Mouse (Mus musculus): Measurements from ENCODE around the gene Gnaq. TPM values are rescaled to one million over a fixed set of nuclear protein-coding genes. Genes with fewer than 3 reads are reported as not detected.

The Gnaq gene
- polyA plus RNA-seq, 1 experiment from 2014 or later, result 8.6 TPM

DNA sequence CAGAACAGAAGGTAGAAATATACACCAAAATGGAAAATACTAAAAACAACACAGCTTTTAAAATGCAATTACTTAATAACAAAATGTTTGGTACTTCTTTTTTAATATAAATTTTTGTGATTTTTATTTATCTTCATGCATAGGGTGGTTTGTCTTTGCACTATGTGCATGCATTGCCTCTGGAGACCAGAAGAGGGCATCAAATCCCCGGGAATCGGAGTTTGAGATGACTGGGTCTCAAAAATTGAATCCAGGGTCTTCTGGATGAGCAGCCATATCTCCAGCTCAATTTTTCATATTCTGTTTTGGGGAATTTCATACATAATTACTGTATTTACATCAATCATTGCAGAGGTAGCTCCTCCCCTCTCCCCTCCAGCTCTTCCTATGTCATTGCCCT, 210.1 kb downstream of the Gnaq start:
- H3K36me3 ChIP-seq (ENCODE audit: control insufficient read depth, insufficient read depth, low read length), result no peaks in the 10 kb centered on the region
- ATAC-seq (replicated peaks; ENCODE audit: low FRiP score), result no peak
- H3K9me3 ChIP-seq (ENCODE audit: control insufficient read depth, low read length), result no peaks in the 10 kb centered on the region
- DNase-seq (ENCODE audit: low spot score), result no peak
- H3K9ac ChIP-seq (ENCODE audit: low read depth, low read length), result no peak overlapping the region
- H3K4me2 ChIP-seq, result no peak overlapping the region
- no peak overlapping the region for H3K27ac ChIP-seq (ENCODE audit: low read depth, low read length)
- 61% methylated on average over 2 of the region's 2 CpGs for WGBS
- H3K4me3 ChIP-seq (ENCODE audit: low read depth, low read length), result no peak overlapping the region
- no peaks in the 10 kb centered on the region for H3K27me3 ChIP-seq (replicated peaks; ENCODE audit: control insufficient read depth, insufficient read depth, low read length)
- H3K4me1 ChIP-seq (replicated peaks; ENCODE audit: control insufficient read depth, insufficient read depth, low read length), result no peaks in the 10 kb centered on the region; the same call in 1 of the 2 replicates

DNA sequence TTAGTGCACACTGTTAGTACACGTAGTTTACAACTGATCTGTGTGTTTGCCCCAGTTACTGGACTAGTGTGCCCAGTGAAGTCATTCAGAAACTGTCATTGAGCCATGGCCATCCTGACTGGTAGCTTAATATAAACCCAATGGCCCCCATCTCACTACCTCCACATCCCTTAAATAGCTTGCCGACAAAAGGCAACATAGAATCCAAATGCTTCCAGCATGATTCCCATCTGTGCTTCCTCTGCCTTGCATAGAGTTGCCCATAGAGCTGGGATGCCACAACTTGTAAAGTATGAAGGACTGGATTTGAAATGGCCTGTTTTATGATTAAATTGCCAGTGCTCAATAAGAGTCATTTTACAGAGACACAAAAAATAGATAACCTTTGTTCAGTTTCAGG, 212.9 kb downstream of the Gnaq start:
- Histone ChIP-seq H3K4me3 (ENCODE audit: low read depth, low read length) (no peak overlapping the region), H3K9me3 (ENCODE audit: control insufficient read depth, low read length) (no peaks in the 10 kb centered on the region), H3K27me3 (replicated peaks; ENCODE audit: control insufficient read depth, insufficient read depth, low read length) (no peaks in the 10 kb centered on the region), H3K36me3 (ENCODE audit: control insufficient read depth, insufficient read depth, low read length) (no peaks in the 10 kb centered on the region), H3K4me2 (no peak overlapping the region), H3K4me1 (replicated peaks; ENCODE audit: control insufficient read depth, insufficient read depth, low read length) (no peaks in the 10 kb centered on the region), H3K9ac (ENCODE audit: low read depth, low read length) (no peak overlapping the region), H3K27ac (ENCODE audit: low read depth, low read length) (no peak overlapping the region)
- DNase-seq (ENCODE audit: low spot score), result no peak
- ATAC-seq (replicated peaks; ENCODE audit: low FRiP score), result no peak
- 90% methylated on average over 2 of the region's 2 CpGs for whole genome bisulfite sequencing

DNA sequence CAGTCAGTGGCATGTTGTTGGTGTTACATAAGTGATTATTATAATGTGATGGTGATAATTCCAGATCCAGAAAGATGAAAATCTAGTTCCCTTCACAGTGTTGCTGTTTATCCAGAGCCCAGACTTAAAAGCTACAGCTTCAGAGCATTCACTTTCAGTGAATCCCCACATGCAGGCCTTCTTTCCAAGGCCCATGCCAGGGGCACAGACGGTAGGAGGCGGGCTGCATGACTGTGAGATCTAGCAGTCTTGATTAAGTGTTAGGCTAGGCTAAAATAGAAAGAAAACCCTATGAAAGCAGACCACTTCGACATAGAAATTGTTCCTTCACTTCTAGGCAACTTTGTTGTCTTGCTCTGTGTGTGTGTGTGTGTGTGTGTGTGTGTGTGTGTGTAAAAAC, 214.4 kb downstream of the Gnaq start:
- Histone ChIP-seq H3K9me3 (ENCODE audit: control insufficient read depth, low read length) (no peaks in the 10 kb centered on the region), H3K4me2 (no peak overlapping the region), H3K27me3 (replicated peaks; ENCODE audit: control insufficient read depth, insufficient read depth, low read length) (no peaks in the 10 kb centered on the region), H3K9ac (ENCODE audit: low read depth, low read length) (no peak overlapping the region), H3K27ac (ENCODE audit: low read depth, low read length) (no peak overlapping the region), H3K4me1 (replicated peaks; ENCODE audit: control insufficient read depth, insufficient read depth, low read length) (no peaks in the 10 kb centered on the region), H3K4me3 (ENCODE audit: low read depth, low read length) (no peak overlapping the region), H3K36me3 (ENCODE audit: control insufficient read depth, insufficient read depth, low read length) (no peaks in the 10 kb centered on the region)
- 91% methylated on average over 3 of the region's 3 CpGs for whole genome bisulfite sequencing
- DNase-seq (ENCODE audit: low spot score) (no peak), ATAC-seq (replicated peaks; ENCODE audit: low FRiP score) (no peak)

DNA sequence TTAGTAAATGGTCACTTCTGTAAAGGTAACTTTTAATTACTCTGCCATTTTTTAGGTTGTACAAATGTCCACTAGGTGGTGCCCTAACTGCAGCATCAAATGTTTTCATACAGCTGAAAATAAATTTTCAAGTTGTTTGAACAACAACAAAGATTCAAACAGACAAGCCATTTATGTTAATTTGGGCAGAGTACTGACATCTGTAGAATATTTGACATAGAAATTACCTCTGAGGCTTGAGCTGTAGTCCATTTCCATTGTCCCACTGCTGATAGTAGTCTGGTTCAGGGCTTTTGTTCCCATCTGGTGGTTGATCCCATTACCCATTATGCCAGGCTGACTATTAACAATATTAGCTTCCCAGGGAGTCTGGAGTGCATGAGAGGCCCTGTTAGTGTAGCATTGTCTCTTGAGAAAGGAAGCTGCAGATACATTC, 221.1 kb downstream of the Gnaq start:
- Histone ChIP-seq H3K27me3 (replicated peaks; ENCODE audit: control insufficient read depth, insufficient read depth, low read length) (no peaks in the 10 kb centered on the region), H3K27ac (ENCODE audit: low read depth, low read length) (no peak overlapping the region), H3K9ac (ENCODE audit: low read depth, low read length) (no peak overlapping the region), H3K36me3 (ENCODE audit: control insufficient read depth, insufficient read depth, low read length) (no peaks in the 10 kb centered on the region), H3K4me2 (no peak overlapping the region), H3K4me3 (ENCODE audit: low read depth, low read length) (no peak overlapping the region), H3K4me1 (replicated peaks; ENCODE audit: control insufficient read depth, insufficient read depth, low read length) (no peaks in the 10 kb centered on the region), H3K9me3 (ENCODE audit: control insufficient read depth, low read length) (no peaks in the 10 kb centered on the region)
- ATAC-seq (replicated peaks; ENCODE audit: low FRiP score), result no peak
- no peak for DNase-seq (ENCODE audit: low spot score)

DNA sequence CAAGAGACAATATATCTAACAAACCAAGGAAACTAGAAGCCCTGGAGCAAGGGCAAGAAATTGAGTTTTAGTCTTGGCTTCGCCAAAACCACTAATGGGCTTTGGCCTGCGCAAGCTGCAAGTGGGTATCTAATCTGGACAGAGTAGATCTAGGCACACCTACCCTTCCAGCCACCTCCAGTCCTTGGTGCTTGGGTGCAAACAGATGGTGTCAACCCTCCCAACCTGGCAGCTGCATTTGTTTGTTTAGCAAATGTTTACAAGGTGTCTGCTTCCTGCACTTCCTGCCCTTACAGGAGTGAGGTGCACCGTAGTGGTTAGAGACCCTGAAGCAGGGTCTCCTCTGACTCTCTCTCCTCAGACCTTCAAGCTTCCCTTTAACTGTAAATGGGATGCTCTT, 225.5 kb downstream of the Gnaq start:
- Histone ChIP-seq H3K9ac (ENCODE audit: low read depth, low read length) (no peak overlapping the region), H3K4me2 (no peak overlapping the region), H3K36me3 (ENCODE audit: control insufficient read depth, insufficient read depth, low read length) (no peaks in the 10 kb centered on the region), H3K27me3 (replicated peaks; ENCODE audit: control insufficient read depth, insufficient read depth, low read length) (no peaks in the 10 kb centered on the region), H3K9me3 (ENCODE audit: control insufficient read depth, low read length) (no peaks in the 10 kb centered on the region), H3K27ac (ENCODE audit: low read depth, low read length) (no peak overlapping the region), H3K4me1 (replicated peaks; ENCODE audit: control insufficient read depth, insufficient read depth, low read length) (no peaks in the 10 kb centered on the region), H3K4me3 (ENCODE audit: low read depth, low read length) (no peak overlapping the region)
- WGBS, result 74% methylated on average over 3 of the region's 3 CpGs
- DNase-seq (ENCODE audit: low spot score), result no peak
- no peak for ATAC-seq (replicated peaks; ENCODE audit: low FRiP score)

DNA sequence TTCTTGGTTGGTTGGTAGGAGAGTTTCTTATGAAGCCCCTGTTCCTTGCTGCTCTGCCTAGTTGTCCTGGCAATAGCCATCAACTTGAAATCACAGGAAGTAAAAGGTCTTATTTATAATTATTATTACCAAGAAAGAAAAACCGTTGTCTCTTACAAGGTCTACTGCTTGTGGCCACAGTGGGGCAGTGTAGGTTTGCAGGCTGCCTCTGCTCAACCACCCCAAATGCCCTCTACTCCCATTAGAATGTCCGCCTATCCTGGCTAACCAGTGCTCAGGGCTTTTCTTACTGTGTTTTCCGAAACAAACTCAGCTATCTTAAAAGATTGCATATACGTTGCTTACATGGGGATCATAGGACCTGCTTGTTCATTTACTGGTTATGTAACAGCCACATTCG, 226.3 kb downstream of the Gnaq start:
- Histone ChIP-seq H3K9me3 (ENCODE audit: control insufficient read depth, low read length) (no peaks in the 10 kb centered on the region), H3K27ac (ENCODE audit: low read depth, low read length) (no peak overlapping the region), H3K4me2 (no peak overlapping the region), H3K9ac (ENCODE audit: low read depth, low read length) (no peak overlapping the region), H3K36me3 (ENCODE audit: control insufficient read depth, insufficient read depth, low read length) (no peaks in the 10 kb centered on the region), H3K4me1 (replicated peaks; ENCODE audit: control insufficient read depth, insufficient read depth, low read length) (no peaks in the 10 kb centered on the region), H3K4me3 (ENCODE audit: low read depth, low read length) (no peak overlapping the region), H3K27me3 (replicated peaks; ENCODE audit: control insufficient read depth, insufficient read depth, low read length) (no peaks in the 10 kb centered on the region)
- ATAC-seq (replicated peaks; ENCODE audit: low FRiP score), result no peak
- 71% methylated on average over 5 of the region's 5 CpGs for WGBS
- no peak for DNase-seq (ENCODE audit: low spot score)

DNA sequence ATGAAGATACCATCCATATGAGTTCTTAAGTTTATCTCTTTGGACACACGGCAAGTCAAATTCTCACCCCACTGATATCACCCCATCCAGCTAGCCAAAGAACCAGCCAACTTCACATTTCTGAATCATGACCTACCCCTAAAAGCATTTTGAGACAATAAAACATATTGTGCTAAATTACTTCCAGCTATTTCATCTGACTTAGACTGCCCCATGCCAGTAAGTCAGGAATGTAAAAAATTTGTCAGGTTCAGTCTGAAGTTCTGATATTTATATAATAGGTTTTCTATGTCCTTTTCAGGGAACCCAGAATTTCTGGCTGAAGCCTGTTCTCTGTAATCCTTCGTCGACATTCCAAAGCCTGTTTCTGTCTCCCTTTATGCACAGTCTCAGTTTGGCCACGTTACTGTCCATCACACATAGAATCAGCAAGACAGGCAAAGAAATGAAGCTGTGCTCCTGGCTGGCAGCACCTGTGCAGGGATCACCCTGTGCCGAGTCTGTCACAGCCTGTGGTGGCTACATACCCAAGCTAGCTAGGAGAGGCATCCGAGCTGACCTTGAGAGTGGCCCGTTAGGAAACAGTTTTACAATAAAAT, 233.9 kb downstream of the Gnaq start:
- no peak overlapping the region for H3K27ac ChIP-seq (ENCODE audit: low read depth, low read length)
- H3K4me2 ChIP-seq, result no peak overlapping the region
- no peaks in the 10 kb centered on the region for H3K36me3 ChIP-seq (ENCODE audit: control insufficient read depth, insufficient read depth, low read length)
- 0 out of 2 replicates have a peak, but pooled peaks cover 5% of the 10 kb centered on the region for H3K4me1 ChIP-seq (replicated peaks; ENCODE audit: control insufficient read depth, insufficient read depth, low read length)
- no peak overlapping the region for H3K4me3 ChIP-seq (ENCODE audit: low read depth, low read length)
- WGBS, result 74% methylated on average over 7 of the region's 7 CpGs
- no peaks in the 10 kb centered on the region for H3K27me3 ChIP-seq (replicated peaks; ENCODE audit: control insufficient read depth, insufficient read depth, low read length)
- no peak for DNase-seq (ENCODE audit: low spot score)
- no peaks in the 10 kb centered on the region for H3K9me3 ChIP-seq (ENCODE audit: control insufficient read depth, low read length)
- no peak for ATAC-seq (replicated peaks; ENCODE audit: low FRiP score)
- H3K9ac ChIP-seq (ENCODE audit: low read depth, low read length), result no peak overlapping the region

DNA sequence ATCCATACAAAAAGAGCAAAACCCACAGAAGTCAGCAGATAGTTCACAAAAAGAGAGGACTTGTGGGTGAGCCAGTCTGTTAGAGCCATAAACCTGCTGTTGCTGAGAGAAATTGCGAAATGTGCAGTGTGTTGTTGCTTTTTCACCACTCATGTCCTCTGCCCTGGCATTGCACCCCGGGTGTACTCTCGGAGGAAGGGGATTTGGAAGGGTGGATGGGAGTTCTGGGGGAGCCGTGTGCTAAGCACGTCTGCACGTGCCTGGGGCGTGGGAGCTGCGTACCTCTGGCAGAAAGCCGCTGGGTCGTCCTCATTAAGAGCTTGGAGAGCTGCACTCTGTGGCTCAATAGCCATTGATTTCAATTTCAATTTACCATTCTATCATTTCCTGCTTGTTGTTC, 234.6 kb downstream of the Gnaq start:
- DNase-seq (ENCODE audit: low spot score), result no peak
- 83% methylated on average over 10 of the region's 10 CpGs for WGBS
- no peaks in the 10 kb centered on the region for H3K36me3 ChIP-seq (ENCODE audit: control insufficient read depth, insufficient read depth, low read length)
- H3K27me3 ChIP-seq (replicated peaks; ENCODE audit: control insufficient read depth, insufficient read depth, low read length), result no peaks in the 10 kb centered on the region
- no peak overlapping the region for H3K27ac ChIP-seq (ENCODE audit: low read depth, low read length)
- no peak overlapping the region for H3K4me2 ChIP-seq
- H3K9ac ChIP-seq (ENCODE audit: low read depth, low read length), result no peak overlapping the region
- H3K9me3 ChIP-seq (ENCODE audit: control insufficient read depth, low read length), result no peaks in the 10 kb centered on the region
- ATAC-seq (replicated peaks; ENCODE audit: low FRiP score), result no peak
- 0 out of 2 replicates have a peak, but pooled peaks cover 5% of the 10 kb centered on the region for H3K4me1 ChIP-seq (replicated peaks; ENCODE audit: control insufficient read depth, insufficient read depth, low read length)
- no peak overlapping the region for H3K4me3 ChIP-seq (ENCODE audit: low read depth, low read length)

DNA sequence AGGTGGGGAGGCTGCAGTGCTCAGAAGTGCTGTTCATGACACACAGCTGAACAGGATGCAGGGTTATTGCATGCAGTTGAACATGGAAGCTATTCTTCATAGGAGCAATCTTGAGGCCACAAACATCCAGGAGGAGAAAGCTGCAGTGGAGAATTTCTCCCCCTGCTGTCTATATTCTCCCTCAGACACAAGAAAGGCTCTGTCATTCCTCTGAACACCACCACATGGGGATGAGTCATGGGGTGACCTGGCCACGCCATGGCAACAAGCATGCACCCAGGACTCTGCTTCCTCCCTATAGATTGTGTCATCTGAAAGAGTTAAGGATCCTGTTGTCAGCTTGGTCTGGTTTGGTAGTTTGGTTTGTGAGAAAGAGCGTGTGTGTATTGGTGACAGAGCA, 239.0 kb downstream of the Gnaq start:
- Histone ChIP-seq H3K9ac (ENCODE audit: low read depth, low read length) (no peak overlapping the region), H3K36me3 (ENCODE audit: control insufficient read depth, insufficient read depth, low read length) (no peaks in the 10 kb centered on the region), H3K27ac (ENCODE audit: low read depth, low read length) (no peak overlapping the region), H3K4me3 (ENCODE audit: low read depth, low read length) (no peak overlapping the region), H3K4me1 (replicated peaks; ENCODE audit: control insufficient read depth, insufficient read depth, low read length) (0 out of 2 replicates have a peak, but pooled peaks cover 4% of the 10 kb centered on the region), H3K9me3 (ENCODE audit: control insufficient read depth, low read length) (no peaks in the 10 kb centered on the region), H3K4me2 (no peak overlapping the region), H3K27me3 (replicated peaks; ENCODE audit: control insufficient read depth, insufficient read depth, low read length) (no peaks in the 10 kb centered on the region)
- 87% methylated on average over 2 of the region's 2 CpGs for WGBS
- ATAC-seq (replicated peaks; ENCODE audit: low FRiP score), result no peak
- no peak for DNase-seq (ENCODE audit: low spot score)
